Mouse (Mus musculus): Measurements from ENCODE around the gene Bmper.

DNA sequence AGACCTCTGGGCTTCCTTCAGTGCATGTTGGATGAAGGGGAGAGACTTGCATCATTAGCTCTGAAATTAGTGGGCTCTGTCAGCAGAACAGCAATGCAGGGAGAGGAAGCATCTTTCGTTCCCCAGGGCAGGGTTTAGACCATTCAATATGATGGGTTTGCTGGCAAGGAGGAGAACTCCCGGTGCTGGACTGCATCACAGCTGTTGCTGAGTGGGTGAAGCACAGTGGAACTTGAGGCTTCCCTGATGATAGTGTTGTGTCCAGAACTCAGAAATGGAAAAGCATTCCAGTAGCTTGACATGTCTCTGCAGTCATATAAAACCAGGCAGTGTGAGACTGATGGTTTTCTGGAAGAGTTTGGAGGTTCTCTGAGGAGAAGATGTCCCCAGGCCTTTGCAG, 90.0 kb downstream of the Bmper start:
- no peak for TF ChIP-seq CTCF (IDR thresholded peaks at IDR 0.05; ENCODE audit: low read depth)
- no peak for TF ChIP-seq EP300 (optimal IDR thresholded peaks at IDR 0.05)

All from stomach, postnatal 0 days (tissue).